Mouse (Mus musculus) skeletal muscle tissue, adult 2 months (tissue): ENCODE measurements at regions not wholly inside any gene's neighbourhood (a gene's known extent, or its start where the extent isn't known, plus 50 kb on each side); places are given as distances from the start of the nearest gene placed in this dataset.

Experiments
- DNase-seq: peaks from one replicate; pipeline ENCODE4 v3.0.0-alpha.2; 2012; ENCODE audit warnings: low read depth, low spot score

GRCm38 (mm10) chr14:56313969-56314368 is 50.9 kb upstream of the Atp12a start:
- peak; percentile 41 for DNase-seq

GRCm38 (mm10) chr14:56314459-56314858 is 50.4 kb upstream of the Atp12a start:
- DNase-seq = peak; percentile 23
